Mouse (Mus musculus) small intestine, adult 2 months (tissue): ENCODE measurements at regions not wholly inside any gene's neighbourhood (a gene's known extent, or its start where the extent isn't known, plus 50 kb on each side); places are given as distances from the start of the nearest gene placed in this dataset.
"Not testable (repeated sequence)": the region's sequence is repeated elsewhere in the genome, so short reads cannot be mapped to it uniquely, and the experiment has no call there.

Experiments used
- H3K27ac ChIP-seq: fragments of 200-500 bp; 2 replicates; pipeline ENCODE4 v1.5.1; 2012; ENCODE audit warnings: low read depth, low read length, control low read depth, inconsistent platforms; ENCODE audit not compliant: insufficient read depth
- H3K27me3 ChIP-seq: fragments of 200-500 bp; 2 replicates; pipeline ENCODE4 v1.6.1; 2012; ENCODE audit warnings: mild to moderate bottlenecking, moderate library complexity, low read length, inconsistent platforms; ENCODE audit not compliant: control insufficient read depth, insufficient read depth
- H3K36me3 ChIP-seq: fragments of 200-500 bp; 2 replicates; pipeline ENCODE4 v1.6.1; 2012; ENCODE audit warnings: mild to moderate bottlenecking, low read length, control low read depth, inconsistent platforms; ENCODE audit not compliant: control insufficient read depth, insufficient read depth
- H3K4me1 ChIP-seq: fragments of 200-500 bp; 2 replicates; pipeline ENCODE4 v1.6.1; 2012; ENCODE audit warnings: low read length, inconsistent platforms, mixed read lengths; ENCODE audit not compliant: control insufficient read depth, insufficient read depth, insufficient read length
- H3K4me3 ChIP-seq: fragments of 200-500 bp; 2 replicates; pipeline ENCODE4 v1.5.1; 2012; ENCODE audit warnings: low read depth, mild to moderate bottlenecking, control low read depth, inconsistent platforms, low read length, moderate library complexity
- CTCF ChIP-seq: fragments of 200-500 bp; IDR thresholded peaks from 2 replicates; pipeline ENCODE4 v1.5.1; 2012; ENCODE audit warnings: low read depth, mild to moderate bottlenecking, control low read depth, inconsistent platforms, low read length, moderate library complexity, mixed read lengths; ENCODE audit not compliant: insufficient replicate concordance, insufficient read length; ENCODE audit errors: extremely low read depth
- POLR2A ChIP-seq: fragments of 200-500 bp; IDR thresholded peaks from 2 replicates; pipeline ENCODE4 v1.6.1; 2012; ENCODE audit warnings: low read depth, mild to moderate bottlenecking, control low read depth, inconsistent platforms, low read length, moderate library complexity
- WGBS: fragments of 180-500 bp; shearing (Covaris S2); methylation state at CpG from one replicate; pipeline ENCODE4 v1.1.7; 2018; 5-methylcytosine and 5-hydroxymethylcytosine counted together

DNA sequence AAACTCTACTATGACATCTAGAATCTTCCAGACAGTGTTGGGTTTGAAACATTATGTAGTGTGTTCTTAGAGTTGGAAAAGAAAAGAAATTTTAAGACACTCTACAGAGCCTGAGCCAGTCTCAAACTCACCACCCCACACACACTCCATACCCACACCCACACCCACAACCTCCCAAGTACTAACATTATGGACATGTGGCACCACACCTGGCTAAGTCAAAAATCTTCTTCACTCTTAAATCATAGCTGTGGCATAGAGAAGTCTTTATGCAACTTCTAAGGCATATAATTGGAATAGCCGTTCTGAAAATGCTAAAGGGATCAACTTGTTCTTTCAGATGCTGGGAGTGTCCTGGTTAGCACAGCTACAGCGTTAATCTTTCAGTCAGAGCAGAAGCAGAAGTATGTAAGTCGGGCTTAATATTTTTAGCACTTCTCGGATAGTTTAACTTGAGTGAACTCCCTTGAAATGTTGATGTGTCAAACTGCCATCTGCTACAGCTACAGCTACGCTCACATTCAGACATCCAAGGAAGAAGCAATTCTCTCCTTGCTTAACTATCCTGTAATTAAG, 68.6 kb upstream of the Creb1 start:
- WGBS = 77% methylated on average over 5 of the region's 5 CpGs
- TF ChIP-seq CTCF (no peak), POLR2A (no peak)
- Histone ChIP-seq H3K4me3 (no peak overlapping the region), H3K36me3 (no peaks in the 10 kb centered on the region), H3K27me3 (0 out of 2 replicates have a peak, but pooled peaks cover 2% of the 10 kb centered on the region), H3K4me1 (no peaks in the 10 kb centered on the region), H3K27ac (no peak overlapping the region)

DNA sequence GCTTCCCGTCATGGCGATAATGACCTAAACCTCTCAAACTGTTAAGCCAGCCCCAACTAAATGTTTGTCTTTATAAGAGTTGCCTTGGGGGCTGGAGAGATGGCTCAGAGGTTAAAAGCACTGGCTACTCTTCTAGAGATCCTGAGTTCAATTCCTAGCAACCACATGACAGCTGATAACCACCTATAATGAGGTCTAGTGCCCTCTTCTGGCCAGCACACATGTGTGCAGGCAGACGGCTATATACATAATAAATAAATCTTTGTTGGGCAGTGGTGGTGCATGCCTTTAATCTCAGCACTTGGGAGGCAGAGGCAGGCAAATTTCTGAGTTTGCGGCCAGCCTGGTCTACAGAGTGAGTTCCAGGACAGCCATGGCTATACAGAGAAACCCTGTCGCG, 70.8 kb upstream of the Creb1 start:
- not testable (repeated sequence) for H3K27ac ChIP-seq, H3K4me3 ChIP-seq, H3K4me1 ChIP-seq, H3K36me3 ChIP-seq, H3K27me3 ChIP-seq
- 94% methylated on average over 6 of the region's 6 CpGs for WGBS

DNA sequence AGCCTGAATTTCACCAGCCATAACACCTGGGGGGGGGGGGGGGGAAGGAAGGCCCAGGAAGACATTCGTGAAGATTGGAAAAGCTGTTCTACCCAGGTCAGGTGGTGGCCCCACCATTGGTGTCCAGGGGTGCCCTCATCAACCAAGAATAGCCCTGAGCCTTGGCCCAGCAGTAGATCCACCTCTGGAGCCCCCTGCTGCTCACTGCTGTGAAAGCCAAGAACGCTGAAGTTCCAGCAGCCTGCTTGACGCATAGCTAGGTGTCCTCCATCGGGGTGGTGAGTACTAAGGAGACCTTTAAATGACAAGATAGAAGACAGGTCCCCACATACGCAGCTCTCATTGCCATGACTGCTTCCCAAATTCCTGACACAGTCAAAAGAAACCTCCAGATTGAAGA, 74.6 kb upstream of the Creb1 start:
- H3K4me3 ChIP-seq = no peak overlapping the region
- H3K27ac ChIP-seq = no peak overlapping the region
- H3K36me3 ChIP-seq = no peaks in the 10 kb centered on the region
- no peaks in the 10 kb centered on the region for H3K27me3 ChIP-seq
- H3K4me1 ChIP-seq = no peaks in the 10 kb centered on the region
- 74% methylated on average over 5 of the region's 5 CpGs for WGBS
- TF ChIP-seq CTCF = no peak
- no peak for TF ChIP-seq POLR2A

DNA sequence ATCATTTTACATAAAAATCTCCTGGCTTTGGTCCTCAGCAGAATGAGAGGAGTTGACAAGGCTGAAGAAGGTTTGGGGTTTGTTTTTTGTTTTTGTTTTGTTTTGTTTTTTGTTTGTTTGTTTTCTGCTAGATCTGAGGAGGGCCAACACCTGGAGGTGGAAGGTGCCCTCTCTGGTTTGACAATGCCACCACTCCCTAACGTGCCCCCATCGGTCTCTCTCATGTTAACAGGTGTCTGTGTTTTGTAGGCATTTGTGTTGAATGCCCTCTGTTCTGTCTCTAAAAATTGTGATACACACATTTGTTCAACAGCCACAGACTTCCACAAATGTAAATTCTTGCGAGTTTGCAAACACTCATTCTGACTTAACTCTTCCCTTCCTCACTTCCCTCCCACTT, 83.3 kb upstream of the Creb1 start:
- no peaks in the 10 kb centered on the region for H3K36me3 ChIP-seq
- H3K4me1 ChIP-seq = no peaks in the 10 kb centered on the region
- WGBS = 73% methylated on average over 3 of the region's 3 CpGs
- H3K27me3 ChIP-seq = no peaks in the 10 kb centered on the region
- no peak overlapping the region for H3K27ac ChIP-seq
- no peak for TF ChIP-seq CTCF
- no peak for TF ChIP-seq POLR2A
- no peak overlapping the region for H3K4me3 ChIP-seq

DNA sequence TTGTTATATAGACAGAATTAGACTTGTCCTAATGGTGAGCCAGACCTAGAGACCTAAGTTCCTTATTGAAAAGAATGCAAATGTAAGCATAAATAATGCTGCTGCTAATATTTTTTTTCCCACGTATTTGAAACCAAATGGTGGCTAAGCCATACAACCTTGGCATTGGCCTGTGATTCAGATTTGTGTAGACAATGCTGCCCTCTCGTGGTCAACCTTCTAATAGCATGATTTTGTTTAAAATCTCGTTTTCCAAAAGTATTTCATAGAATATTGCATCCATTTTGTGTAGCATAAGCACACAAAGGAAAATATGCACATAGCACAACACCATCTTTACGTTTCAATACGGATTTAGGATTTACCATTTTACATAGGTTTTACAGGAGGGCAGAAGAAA, 84.4 kb upstream of the Creb1 start:
- no peaks in the 10 kb centered on the region for H3K4me1 ChIP-seq
- H3K4me3 ChIP-seq = no peak overlapping the region
- H3K27me3 ChIP-seq = no peaks in the 10 kb centered on the region
- H3K27ac ChIP-seq = no peak overlapping the region
- no peaks in the 10 kb centered on the region for H3K36me3 ChIP-seq
- WGBS = under 1% methylated on average over 5 of the region's 5 CpGs
- TF ChIP-seq POLR2A (no peak), CTCF (no peak)

DNA sequence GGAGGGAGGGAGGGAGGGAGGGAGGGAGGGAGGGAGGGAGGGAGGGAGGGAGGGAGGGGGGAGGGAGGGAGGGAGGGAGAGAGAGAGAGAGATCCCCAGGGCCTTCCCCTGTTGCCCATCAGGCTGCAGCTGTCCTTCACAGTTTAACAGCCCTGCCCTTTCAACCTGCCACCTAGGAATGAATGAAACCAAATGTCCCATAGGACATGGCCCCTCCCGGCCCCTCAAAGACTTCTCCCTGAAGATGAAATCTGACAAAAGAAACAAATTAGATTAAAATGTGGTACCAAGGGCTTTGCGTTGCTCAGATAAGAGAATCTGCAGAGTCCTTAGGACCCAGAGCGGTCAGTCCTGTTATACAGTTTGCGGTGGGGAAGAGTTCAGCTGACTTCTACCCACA, 86.0 kb upstream of the Creb1 start:
- H3K27ac ChIP-seq = no peak overlapping the region
- H3K36me3 ChIP-seq = no peaks in the 10 kb centered on the region
- H3K27me3 ChIP-seq = no peaks in the 10 kb centered on the region
- WGBS = 82% methylated on average over 4 of the region's 4 CpGs
- TF ChIP-seq CTCF = no peak
- no peak for TF ChIP-seq POLR2A
- H3K4me3 ChIP-seq = no peak overlapping the region
- H3K4me1 ChIP-seq = no peaks in the 10 kb centered on the region

DNA sequence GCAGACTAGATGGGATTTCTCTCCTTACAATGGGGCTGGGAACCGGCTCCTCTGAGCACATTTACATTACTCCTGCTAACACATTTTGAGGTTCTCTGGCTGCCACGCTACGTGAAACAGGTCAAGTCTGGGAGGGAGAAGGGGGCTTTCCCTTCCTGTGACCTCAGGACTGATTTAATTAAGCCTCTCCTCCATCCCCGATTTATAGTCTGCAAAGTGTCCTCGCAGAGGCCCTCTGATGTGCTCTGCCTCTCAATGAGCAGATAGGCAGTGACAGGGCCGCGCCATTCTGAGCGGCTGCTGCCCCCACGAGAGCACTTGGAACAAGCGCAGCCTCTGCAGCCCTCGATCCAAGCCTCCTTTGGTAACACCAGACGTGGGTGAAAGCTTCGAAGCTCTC, 86.5 kb upstream of the Creb1 start:
- WGBS = 21% methylated on average over 13 of the region's 13 CpGs
- TF ChIP-seq POLR2A (no peak), CTCF (peak; percentile 62)
- Histone ChIP-seq H3K27me3 (no peaks in the 10 kb centered on the region), H3K4me3 (no peak overlapping the region), H3K27ac (no peak overlapping the region), H3K4me1 (no peaks in the 10 kb centered on the region), H3K36me3 (no peaks in the 10 kb centered on the region)

DNA sequence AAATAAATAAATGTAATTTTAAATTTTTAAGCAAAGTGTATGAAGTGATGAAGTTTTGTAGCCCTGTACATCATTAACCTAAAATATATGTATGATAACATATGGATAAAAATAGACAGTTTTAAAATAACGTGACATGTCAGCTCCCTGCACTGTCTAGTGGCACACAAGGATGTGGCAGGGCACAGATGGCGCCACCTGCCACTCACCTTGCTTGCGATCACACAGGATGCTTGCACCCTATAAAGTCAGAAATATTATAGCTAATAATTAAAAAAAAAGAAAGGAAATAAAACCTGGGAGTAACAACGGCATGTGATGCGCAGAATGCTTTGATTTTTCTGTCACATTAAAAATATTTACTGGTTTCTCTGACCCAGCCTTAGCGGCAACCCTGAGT, 89.0 kb upstream of the Creb1 start:
- Histone ChIP-seq H3K4me1 (no peaks in the 10 kb centered on the region), H3K4me3 (no peak overlapping the region), H3K36me3 (no peaks in the 10 kb centered on the region), H3K27ac (no peak overlapping the region), H3K27me3 (no peaks in the 10 kb centered on the region)
- 83% methylated on average over 6 of the region's 6 CpGs for WGBS
- TF ChIP-seq CTCF (no peak), POLR2A (no peak)
